Mouse (Mus musculus) frontal cortex, postnatal 10 days (tissue): ENCODE results near the gene Gm10471.
"Not testable (repeated sequence)": the region's sequence is repeated elsewhere in the genome, so short reads cannot be mapped to it uniquely, and the experiment has no call there.

ENCODE experiments used
- DNase-seq, 2 experiments: peaks; one replicate each; pipeline ENCODE4 v3.0.0; 2022; ENCODE audit warnings: low spot score in 2 of 2, mixed read lengths in 1 of 2

Gm10471 gene

DNA sequence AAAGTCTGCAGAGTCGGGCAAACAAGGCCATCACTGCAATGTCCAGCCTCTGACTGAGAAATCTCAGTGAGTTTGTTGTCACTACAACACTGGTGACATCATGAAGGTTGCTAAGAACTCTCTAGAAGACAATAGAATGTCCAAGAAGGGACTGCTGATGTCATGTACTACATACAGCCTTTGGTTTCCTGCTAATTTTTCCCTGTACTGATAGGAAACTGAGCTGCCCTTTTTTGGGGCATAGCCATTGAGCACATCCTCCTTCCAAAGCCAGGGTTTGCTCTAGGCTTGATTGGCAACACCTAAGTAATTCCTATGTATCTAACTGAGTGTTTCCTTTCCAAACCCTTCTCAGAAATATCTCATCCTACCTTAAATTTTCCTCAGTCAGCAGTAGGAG is at the start of gene Gm10471:
Gm10471 (minus strand) TSS at position 101 of the 400 bp plus-strand sequence.
- DNase-seq = not testable (repeated sequence)

DNA sequence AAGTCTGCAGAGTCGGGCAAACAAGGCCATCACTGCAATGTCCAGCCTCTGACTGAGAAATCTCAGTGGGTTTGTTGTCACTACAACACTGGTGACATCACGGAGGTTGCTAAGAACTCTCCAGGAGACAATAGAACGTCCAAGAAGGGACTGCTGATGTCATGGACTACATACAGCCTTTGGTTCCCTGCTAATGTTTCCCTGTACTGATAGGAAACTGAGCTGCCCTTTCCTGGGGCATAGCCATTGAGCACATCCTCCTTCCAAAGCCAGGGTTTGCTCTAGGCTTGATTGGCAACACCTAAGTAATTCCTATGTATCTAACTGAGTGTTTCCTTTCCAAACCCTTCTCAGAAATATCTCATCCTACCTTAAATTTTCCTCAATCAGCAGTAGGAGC is 32.2 kb upstream of the Gm10471 start, which contains the start of gene Gm10220:
Gm10220 (minus strand) TSS at position 101 of the 400 bp plus-strand sequence.
- DNase-seq = not testable (repeated sequence)

GRCm38 (mm10) chr5:26105262-26105661 is 16.2 kb upstream of the Gm10471 start, which contains the start of gene 5031410I06Rik:
Gene 5031410I06Rik, minus strand, starts transcription at chr5:26105362.
- DNase-seq = not testable (repeated sequence)

GRCm38 (mm10) chr5:26079023-26079422 is 10.1 kb downstream of the Gm10471 start:
- not testable (repeated sequence) for DNase-seq

GRCm38 (mm10) chr5:26070716-26071115 is 18.4 kb downstream of the Gm10471 start:
- DNase-seq = no peak

- not testable (repeated sequence) for DNase-seq
These were observed 30.6 kb downstream of the Gm10471 start, which contains the start of gene Gm7347 for GRCm38 (mm10) chr5:26058481-26058880. Gene Gm7347, minus strand, starts transcription at chr5:26058581.

- not testable (repeated sequence) for DNase-seq
These were observed 49.6 kb downstream of the Gm10471 start, which contains the start of gene Speer4a for GRCm38 (mm10) chr5:26039458-26039857. Gene Speer4a, minus strand, starts transcription at chr5:26039558.
